Mouse (Mus musculus) retina, postnatal 7 days (tissue): ENCODE results near the gene Gm49369.
"Not testable (repeated sequence)": the region's sequence is repeated elsewhere in the genome, so short reads cannot be mapped to it uniquely, and the experiment has no call there.

ENCODE experiments used
- DNase-seq: peaks from one replicate; pipeline ENCODE4 v3.0.0-alpha.2; 2012; ENCODE audit warnings: low read depth, low spot score

Gene Gm49369

GRCm38 (mm10) chr7:142328507-142328906 is 54.0 kb downstream of the Gm49369 start:
- no peak for DNase-seq

GRCm38 (mm10) chr7:142326714-142327445 is 55.6 kb downstream of the Gm49369 start:
- DNase-seq, result no peak

GRCm38 (mm10) chr7:142323396-142324117 is 58.9 kb downstream of the Gm49369 start:
- DNase-seq, result no peak

GRCm38 (mm10) chr7:142322641-142323040 is 59.8 kb downstream of the Gm49369 start:
- no peak for DNase-seq

GRCm38 (mm10) chr7:142321637-142322306 is 60.7 kb downstream of the Gm49369 start:
- not testable (repeated sequence) for DNase-seq
